Mouse (Mus musculus): ENCODE results near the gene Lingo1. TPM values are rescaled to one million over a fixed set of nuclear protein-coding genes. Genes with fewer than 3 reads are reported as not detected.

Lingo1 gene
- polyA plus RNA-seq, 1 experiment from 2014 or later: 2.3 TPM

GRCm38 (mm10) chr9:56738261-56739171 lies 57.8 kb downstream of the Lingo1 start:
- H3K9me3 ChIP-seq: no peaks in the 10 kb centered on the region
- H3K36me3 ChIP-seq: no peaks in the 10 kb centered on the region
- H3K27me3 ChIP-seq (ENCODE audit: insufficient read depth, poor library complexity, severe bottlenecking): peaks cover 15% of the 10 kb centered on the region
- 43% methylated on average over 9 of the region's 9 CpGs for whole genome bisulfite sequencing
- no peak overlapping the region for H3K4me3 ChIP-seq
- DNase-seq (ENCODE audit: low spot score): peak; percentile 88
- H3K27ac ChIP-seq: no peak overlapping the region
- H3K4me1 ChIP-seq: no peaks in the 10 kb centered on the region

- Histone ChIP-seq H3K4me1 (peaks cover 4% of the 10 kb centered on the region; the same call in 1 of the 2 replicates), H3K36me3 (no peaks in the 10 kb centered on the region), H3K4me3 (no peak overlapping the region), H3K27ac (no peak overlapping the region), H3K9me3 (no peaks in the 10 kb centered on the region), H3K27me3 (ENCODE audit: insufficient read depth, poor library complexity, severe bottlenecking) (peaks cover 17% of the 10 kb centered on the region)
- no peak for DNase-seq (ENCODE audit: low spot score)
- 65% methylated on average over 6 of the region's 6 CpGs for WGBS
Observed at GRCm38 (mm10) chr9:56734398-56734797, 61.9 kb downstream of the Lingo1 start.

- WGBS: 25% methylated on average over 2 of the region's 2 CpGs
- H3K27me3 ChIP-seq (ENCODE audit: insufficient read depth, poor library complexity, severe bottlenecking): peaks cover 48% of the 10 kb centered on the region
- DNase-seq (ENCODE audit: low spot score): no peak
- H3K4me1 ChIP-seq: peaks cover 6% of the 10 kb centered on the region; the same call in 1 of the 2 replicates
- no peak overlapping the region for H3K4me3 ChIP-seq
- H3K27ac ChIP-seq: no peak overlapping the region
- no peaks in the 10 kb centered on the region for H3K9me3 ChIP-seq
- no peaks in the 10 kb centered on the region for H3K36me3 ChIP-seq
Observed at GRCm38 (mm10) chr9:56730997-56731396, 65.3 kb downstream of the Lingo1 start.

- no peaks in the 10 kb centered on the region for H3K36me3 ChIP-seq
- H3K4me3 ChIP-seq: no peak overlapping the region
- H3K27ac ChIP-seq: no peak overlapping the region
- 48% methylated on average over 2 of the region's 2 CpGs for WGBS
- H3K4me1 ChIP-seq: peaks cover 6% of the 10 kb centered on the region; the same call in 1 of the 2 replicates
- H3K27me3 ChIP-seq (ENCODE audit: insufficient read depth, poor library complexity, severe bottlenecking): peaks cover 57% of the 10 kb centered on the region
- DNase-seq (ENCODE audit: low spot score): no peak
- H3K9me3 ChIP-seq: no peaks in the 10 kb centered on the region
Observed at GRCm38 (mm10) chr9:56729145-56729544, 67.1 kb downstream of the Lingo1 start.

- Histone ChIP-seq H3K27me3 (ENCODE audit: insufficient read depth, poor library complexity, severe bottlenecking) (peaks cover 56% of the 10 kb centered on the region), H3K9me3 (no peaks in the 10 kb centered on the region), H3K27ac (no peak overlapping the region; the same call in 1 of the 2 replicates), H3K4me3 (no peak overlapping the region), H3K4me1 (peaks cover 6% of the 10 kb centered on the region; the same call in 1 of the 2 replicates), H3K36me3 (no peaks in the 10 kb centered on the region)
- no peak for DNase-seq (ENCODE audit: low spot score)
- WGBS: 51% methylated on average over 15 of the region's 15 CpGs
Observed at GRCm38 (mm10) chr9:56727703-56728684, 68.3 kb downstream of the Lingo1 start.

GRCm38 (mm10) chr9:56725814-56726213 lies 70.5 kb downstream of the Lingo1 start:
- no peak for DNase-seq (ENCODE audit: low spot score)
- Histone ChIP-seq H3K27me3 (ENCODE audit: insufficient read depth, poor library complexity, severe bottlenecking) (peaks cover 70% of the 10 kb centered on the region), H3K4me1 (peaks cover 6% of the 10 kb centered on the region; the same call in 1 of the 2 replicates), H3K27ac (no peak overlapping the region), H3K9me3 (no peaks in the 10 kb centered on the region), H3K36me3 (no peaks in the 10 kb centered on the region), H3K4me3 (no peak overlapping the region)
- 28% methylated on average over 2 of the region's 2 CpGs for WGBS

GRCm38 (mm10) chr9:56722089-56722825 lies 74.0 kb downstream of the Lingo1 start:
- Histone ChIP-seq H3K27ac (no peak overlapping the region), H3K9me3 (no peaks in the 10 kb centered on the region), H3K27me3 (ENCODE audit: insufficient read depth, poor library complexity, severe bottlenecking) (peaks cover 46% of the 10 kb centered on the region), H3K4me1 (no peaks in the 10 kb centered on the region), H3K4me3 (no peak overlapping the region), H3K36me3 (no peaks in the 10 kb centered on the region)
- WGBS: 71% methylated on average over 11 of the region's 11 CpGs
- no peak for DNase-seq (ENCODE audit: low spot score)

- Histone ChIP-seq H3K4me1 (no peaks in the 10 kb centered on the region), H3K27ac (no peak overlapping the region), H3K9me3 (no peaks in the 10 kb centered on the region), H3K27me3 (ENCODE audit: insufficient read depth, poor library complexity, severe bottlenecking) (peaks cover 35% of the 10 kb centered on the region), H3K36me3 (no peaks in the 10 kb centered on the region), H3K4me3 (no peak overlapping the region)
- no peak for DNase-seq (ENCODE audit: low spot score)
- WGBS: 62% methylated on average over 3 of the region's 3 CpGs
Observed at GRCm38 (mm10) chr9:56718984-56719383, 77.3 kb downstream of the Lingo1 start.

GRCm38 (mm10) chr9:56716565-56716964 lies 79.7 kb downstream of the Lingo1 start:
- Histone ChIP-seq H3K9me3 (no peaks in the 10 kb centered on the region), H3K27me3 (ENCODE audit: insufficient read depth, poor library complexity, severe bottlenecking) (peaks cover 24% of the 10 kb centered on the region; the same call in 1 of the 2 replicates), H3K4me1 (peaks cover 17% of the 10 kb centered on the region), H3K27ac (no peak overlapping the region), H3K4me3 (no peak overlapping the region), H3K36me3 (no peaks in the 10 kb centered on the region)
- WGBS: 90% methylated on average over 3 of the region's 3 CpGs
- DNase-seq (ENCODE audit: low spot score): no peak

- DNase-seq (ENCODE audit: low spot score): no peak
- Histone ChIP-seq H3K4me3 (no peak overlapping the region), H3K36me3 (no peaks in the 10 kb centered on the region), H3K27me3 (ENCODE audit: insufficient read depth, poor library complexity, severe bottlenecking) (peaks cover 21% of the 10 kb centered on the region; the same call in 1 of the 2 replicates), H3K4me1 (peaks cover 17% of the 10 kb centered on the region), H3K9me3 (no peaks in the 10 kb centered on the region), H3K27ac (no peak overlapping the region)
- 80% methylated on average over 3 of the region's 3 CpGs for WGBS
Observed at GRCm38 (mm10) chr9:56716066-56716465, 80.2 kb downstream of the Lingo1 start.

- 72% methylated on average over 1 of the region's 1 CpGs for WGBS
- DNase-seq (ENCODE audit: low spot score): no peak
- no peaks in the 10 kb centered on the region for H3K9me3 ChIP-seq
- no peak overlapping the region for H3K27ac ChIP-seq
- peaks cover 17% of the 10 kb centered on the region for H3K4me1 ChIP-seq
- peaks cover 25% of the 10 kb centered on the region; the same call in 1 of the 2 replicates for H3K27me3 ChIP-seq (ENCODE audit: insufficient read depth, poor library complexity, severe bottlenecking)
- no peaks in the 10 kb centered on the region for H3K36me3 ChIP-seq
- H3K4me3 ChIP-seq: no peak overlapping the region
Observed at GRCm38 (mm10) chr9:56714391-56714790, 81.9 kb downstream of the Lingo1 start.
